Mouse (Mus musculus) gastrocnemius, adult 2 months (tissue): ENCODE results near the gene Pakap. TPM values are rescaled to one million over a fixed set of nuclear protein-coding genes. Genes with fewer than 3 reads are reported as not detected.
A peak's percentile ranks its signal among the peaks of the same experiment; 100 is the strongest.

ENCODE experiments used
- DNase-seq: peaks from one replicate; pipeline ENCODE4 v3.0.0; 2022
- H3K27ac ChIP-seq: fragments of 200-600 bp; 2 replicates; pipeline ENCODE4 v1.8.1; 2022; ENCODE audit warnings: mild to moderate bottlenecking
- H3K4me3 ChIP-seq: fragments of 200-600 bp; 2 replicates; pipeline ENCODE4 v1.8.1; 2022; ENCODE audit warnings: mild to moderate bottlenecking, moderate library complexity
- CTCF ChIP-seq: fragments of 200-600 bp; IDR thresholded peaks from 2 replicates; pipeline ENCODE4 v1.8.1; 2022; ENCODE audit warnings: antibody characterized with exemption, mild to moderate bottlenecking, moderate library complexity
- intact Hi-C: fragments of 180-260 bp; cut with DNase I; formaldehyde crosslinking; loops from one replicate; pipeline ENCODE4 v1.15.1; 2025
- total RNA-seq, 2 experiments: library from RNA; stranded (reverse); gene quantifications; 2 replicates each; pipeline ENCODE4 v1.2.3; 2021

The Pakap gene
- total RNA-seq, 2 experiments from 2014 or later: 4.9 to 7.0 TPM

- no peak for TF ChIP-seq CTCF
- H3K4me3 ChIP-seq: no peak overlapping the region
- no peak overlapping the region for H3K27ac ChIP-seq
- DNase-seq: no peak
- intact Hi-C loops: no loop called here
Measured at GRCm38 (mm10) chr4:57720869-57721361, 152.9 kb downstream of the Pakap start.

DNA sequence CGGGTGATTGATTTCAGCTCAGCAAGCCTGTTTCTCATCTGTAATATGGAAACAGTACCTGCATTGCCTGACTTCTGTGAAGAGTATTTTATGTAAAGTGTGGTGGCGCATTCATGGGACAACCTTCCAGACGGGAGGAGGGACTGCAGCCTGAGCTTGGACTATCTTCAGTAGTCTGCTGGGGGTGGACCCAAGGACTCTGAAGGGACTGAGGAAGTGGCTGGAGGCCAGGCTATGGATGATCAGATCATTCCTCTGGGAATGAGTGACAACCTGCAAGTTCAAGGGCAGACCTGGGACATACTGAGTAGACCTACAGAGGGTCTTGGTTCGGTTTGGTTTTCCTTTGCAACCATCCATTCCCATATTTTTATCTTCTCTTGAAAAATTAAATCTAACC, 154.3 kb downstream of the Pakap start:
- H3K27ac ChIP-seq: no peak overlapping the region
- TF ChIP-seq CTCF: no peak
- intact Hi-C loops: no loop called here
- no peak for DNase-seq
- no peak overlapping the region for H3K4me3 ChIP-seq

- no peak overlapping the region for H3K4me3 ChIP-seq
- peak; percentile 40 for TF ChIP-seq CTCF
- H3K27ac ChIP-seq: no peak overlapping the region
- intact Hi-C loops: no loop called here
- DNase-seq: no peak
Measured at GRCm38 (mm10) chr4:57723659-57724058, 155.7 kb downstream of the Pakap start.

DNA sequence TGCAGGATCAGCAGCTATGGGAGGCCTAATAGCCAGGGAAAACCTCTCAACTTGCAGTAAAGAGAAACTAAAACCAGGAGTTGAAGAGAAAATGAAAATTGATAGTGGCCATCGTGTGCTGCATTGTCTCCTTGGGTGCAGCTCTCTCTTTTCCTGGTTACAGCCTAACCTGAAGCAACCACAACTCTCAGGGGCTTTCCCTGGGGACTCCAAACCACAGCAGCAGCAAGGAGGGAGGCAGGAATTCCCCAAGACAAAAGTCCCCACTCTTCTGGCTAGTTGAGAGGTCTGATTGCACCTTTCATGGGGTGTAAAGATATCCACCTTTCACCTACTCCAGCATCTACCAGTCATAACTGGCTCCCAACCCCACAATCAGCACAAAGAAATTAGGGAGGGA, 157.6 kb downstream of the Pakap start:
- Histone ChIP-seq H3K4me3 (no peak overlapping the region), H3K27ac (no peak overlapping the region)
- no peak for DNase-seq
- intact Hi-C loops: no loop called here
- no peak for TF ChIP-seq CTCF

DNA sequence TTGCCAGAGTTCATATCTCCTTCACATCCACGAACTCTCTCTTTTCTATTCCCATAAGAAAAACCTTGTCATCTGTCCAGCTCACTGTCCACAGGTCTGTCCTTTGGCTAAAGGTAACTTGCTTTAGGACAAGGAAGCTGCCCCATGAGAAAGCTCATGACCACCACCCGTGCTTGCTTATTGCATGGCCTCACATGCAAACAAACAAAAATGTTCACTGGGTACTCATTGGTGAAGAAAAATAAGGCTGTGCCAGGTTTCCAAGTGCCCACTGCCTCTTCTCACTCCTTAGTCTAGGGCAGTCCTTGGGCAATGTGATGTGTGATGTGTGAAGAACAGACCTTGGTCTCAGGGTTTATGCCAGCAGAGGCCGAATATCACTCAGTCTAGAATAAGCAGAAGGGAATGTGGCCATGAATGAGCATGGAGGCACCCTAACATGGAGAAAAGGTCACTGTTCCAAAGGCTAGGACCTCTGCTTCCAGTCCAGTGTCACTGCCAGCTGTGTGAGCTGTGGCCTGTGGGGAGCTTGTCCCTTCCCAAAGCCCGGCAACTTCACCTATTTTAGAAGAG, 160.7 kb downstream of the Pakap start:
- Histone ChIP-seq H3K4me3 (no peak overlapping the region), H3K27ac (no peak overlapping the region)
- DNase-seq: no peak
- no peak for TF ChIP-seq CTCF
- intact Hi-C loops: no loop called here

- Histone ChIP-seq H3K4me3 (no peak overlapping the region), H3K27ac (no peak overlapping the region)
- no peak for TF ChIP-seq CTCF
- no peak for DNase-seq
- intact Hi-C loops: no loop called here
Measured at GRCm38 (mm10) chr4:57730047-57730446, 162.1 kb downstream of the Pakap start.

GRCm38 (mm10) chr4:57730801-57731598, 163.0 kb downstream of the Pakap start:
- intact Hi-C loops: no loop called here
- Histone ChIP-seq H3K27ac (peak overlapping the region; percentile 38; the same call in 1 of the 2 replicates), H3K4me3 (no peak overlapping the region)
- no peak for DNase-seq
- TF ChIP-seq CTCF: no peak

GRCm38 (mm10) chr4:57732351-57732750, 164.4 kb downstream of the Pakap start:
- DNase-seq: no peak
- Histone ChIP-seq H3K27ac (no peak overlapping the region), H3K4me3 (no peak overlapping the region)
- no peak for TF ChIP-seq CTCF
- intact Hi-C loops: no loop called here

- H3K4me3 ChIP-seq: no peak overlapping the region
- TF ChIP-seq CTCF: no peak
- H3K27ac ChIP-seq: no peak overlapping the region
- intact Hi-C loops: no loop called here
- DNase-seq: no peak
Measured at GRCm38 (mm10) chr4:57733445-57733844, 165.5 kb downstream of the Pakap start.

GRCm38 (mm10) chr4:57735426-57735825, 167.4 kb downstream of the Pakap start:
- DNase-seq: no peak
- Histone ChIP-seq H3K4me3 (no peak overlapping the region), H3K27ac (no peak overlapping the region)
- TF ChIP-seq CTCF: no peak
- intact Hi-C loops: no loop called here

DNA sequence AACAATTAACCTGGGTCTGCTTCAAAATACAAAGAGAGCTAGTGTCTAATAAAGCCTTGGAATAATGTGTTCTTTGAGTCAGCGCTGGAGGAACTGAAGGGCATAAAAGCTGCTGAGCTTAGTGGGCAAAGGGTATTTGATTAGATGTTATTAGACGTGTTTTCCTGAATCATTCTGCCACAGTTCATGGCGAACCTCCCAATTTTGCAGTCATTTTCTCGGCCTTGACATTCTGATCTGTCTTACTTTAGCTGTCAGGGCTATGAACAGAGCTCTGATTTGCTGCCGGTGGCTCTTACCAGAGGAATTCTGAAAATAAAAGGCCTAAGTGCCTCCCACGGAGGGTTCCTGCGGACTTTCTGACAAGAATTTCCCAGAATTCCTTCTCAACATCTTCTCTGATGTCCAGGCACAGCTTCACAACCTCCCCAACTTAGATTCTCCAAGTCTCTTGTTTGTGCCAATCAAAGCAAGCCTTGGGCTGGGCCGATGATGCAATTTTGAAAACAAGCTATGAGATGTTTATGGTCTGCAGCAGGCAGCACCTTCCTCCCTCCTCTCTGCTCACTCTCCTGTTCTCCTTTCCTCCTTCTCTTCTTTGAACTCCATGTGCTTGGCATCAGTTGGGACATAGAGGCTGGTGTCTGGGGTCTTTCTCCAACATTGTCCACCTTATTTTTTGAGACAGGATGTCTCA, 171.0 kb downstream of the Pakap start:
- no peak for TF ChIP-seq CTCF
- DNase-seq: no peak
- H3K27ac ChIP-seq: no peak overlapping the region
- H3K4me3 ChIP-seq: no peak overlapping the region
- intact Hi-C loops: no loop called here

- TF ChIP-seq CTCF: no peak
- DNase-seq: no peak
- intact Hi-C loops: loop anchor here (5.0 kb wide), 1 partner anchor 34 kb away; no protein-coding TSS in a partner anchor
- H3K27ac ChIP-seq: no peak overlapping the region
- H3K4me3 ChIP-seq: no peak overlapping the region
Measured at GRCm38 (mm10) chr4:57743325-57743929, 175.4 kb downstream of the Pakap start.

- no peak overlapping the region; the same call in 1 of the 2 replicates for H3K27ac ChIP-seq
- intact Hi-C loops: no loop called here
- H3K4me3 ChIP-seq: no peak overlapping the region
- no peak for DNase-seq
- TF ChIP-seq CTCF: no peak
Measured at GRCm38 (mm10) chr4:57750651-57751050, 182.7 kb downstream of the Pakap start.
